Mouse (Mus musculus) embryonic facial prominence, embryonic 11.5 days (tissue): ENCODE data around the gene Kansl1. TPM values are rescaled to one million over a fixed set of nuclear protein-coding genes. Genes with fewer than 3 reads are reported as not detected.

Source experiments
- ATAC-seq: fragments of 200-750 bp; cut with Nextera tagmentation; replicated peaks from 2 replicates; pipeline ENCODE4 v1.8.0; 2017; ENCODE audit warnings: low read depth; ENCODE audit not compliant: insufficient number of reproducible peaks, low FRiP score, low TSS enrichment
- DNase-seq: peaks from one replicate; pipeline ENCODE4 v3.0.0-alpha.2; 2015; ENCODE audit warnings: low spot score
- H3K27ac ChIP-seq: fragments of 300-500 bp; sonication (generic); replicated peaks from 2 replicates; pipeline ENCODE4 v1.5.1; 2014; ENCODE audit warnings: mild to moderate bottlenecking, low read depth, low read length, control low read depth
- H3K27me3 ChIP-seq: fragments of 300-500 bp; sonication (generic); 2 replicates; pipeline ENCODE4 v1.6.1; 2014; ENCODE audit warnings: mild to moderate bottlenecking, low read length, moderate library complexity, mixed read lengths; ENCODE audit not compliant: control insufficient read depth, insufficient read depth
- H3K36me3 ChIP-seq: fragments of 300-500 bp; sonication (generic); replicated peaks from 2 replicates; pipeline ENCODE4 v1.6.1; 2014; ENCODE audit warnings: low read depth, mild to moderate bottlenecking, low read length, moderate library complexity, mixed read lengths; ENCODE audit not compliant: control insufficient read depth, insufficient read depth
- H3K4me1 ChIP-seq: fragments of 300-500 bp; sonication (generic); 2 replicates; pipeline ENCODE4 v1.6.1; 2014; ENCODE audit warnings: low read length, mixed read lengths; ENCODE audit not compliant: control insufficient read depth, insufficient read depth
- H3K4me2 ChIP-seq: fragments of 300-500 bp; sonication (generic); 2 replicates; pipeline ENCODE4 v1.6.1; 2014; ENCODE audit warnings: low read depth, mild to moderate bottlenecking, control low read depth, low read length, moderate library complexity
- H3K4me3 ChIP-seq: fragments of 300-500 bp; sonication (generic); 2 replicates; pipeline ENCODE4 v1.5.1; 2014; ENCODE audit warnings: low read depth, low read length, control low read depth
- H3K9ac ChIP-seq: fragments of 300-500 bp; sonication (generic); replicated peaks from 2 replicates; pipeline ENCODE4 v1.6.1; 2014; ENCODE audit warnings: mild to moderate bottlenecking, control low read depth, low read length
- H3K9me3 ChIP-seq: fragments of 300-500 bp; sonication (generic); replicated peaks from 2 replicates; pipeline ENCODE4 v1.6.1; 2016; ENCODE audit warnings: mild to moderate bottlenecking, low read length, inconsistent platforms, mixed read lengths; ENCODE audit not compliant: control insufficient read depth
- WGBS: fragments of 180-500 bp; shearing (Covaris S2); extraction: QIAGEN DNeasy Blood & Tissue Kit; methylation state at CpG from one replicate; pipeline ENCODE4 v1.1.7; 2014; 5-methylcytosine and 5-hydroxymethylcytosine counted together
- polyA plus RNA-seq: library from polyadenylated mRNA; unstranded; fragments of >200 nt; fragmentation: Nextera tagmentation; extraction: Ambion mirVana; gene quantifications from 2 replicates; pipeline ENCODE4 v1.2.1, GENCODE M21; 2014

Kansl1 gene
- polyA plus RNA-seq, 1 experiment from 2014 or later, result 33.3 TPM

DNA sequence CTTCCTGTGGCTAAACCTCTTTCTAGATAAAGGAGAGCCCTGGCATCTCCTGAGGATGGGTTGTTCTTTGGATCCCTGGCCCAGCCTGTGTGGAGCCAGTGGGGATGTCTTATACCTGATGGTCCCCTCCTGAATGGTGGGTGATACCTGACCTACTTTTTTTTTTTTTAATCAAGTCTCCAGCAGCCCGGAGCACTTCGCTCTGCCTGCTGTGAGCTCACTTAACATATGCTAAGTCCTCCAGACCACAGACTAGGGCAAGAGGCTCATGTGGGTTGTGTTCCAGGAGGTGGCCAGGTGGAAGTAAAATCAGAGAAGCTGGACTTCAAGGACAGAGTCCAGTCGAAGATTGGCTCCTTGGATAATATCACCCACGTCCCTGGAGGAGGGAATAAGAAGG lies 146.5 kb downstream of the Kansl1 start:
- 27% methylated on average over 4 of the region's 4 CpGs for WGBS
- Histone ChIP-seq H3K36me3 (no peaks in the 10 kb centered on the region), H3K9me3 (no peaks in the 10 kb centered on the region), H3K4me1 (no peaks in the 10 kb centered on the region; the same call in 1 of the 2 replicates), H3K4me3 (no peak overlapping the region), H3K4me2 (no peak overlapping the region), H3K9ac (no peak overlapping the region), H3K27me3 (no peaks in the 10 kb centered on the region), H3K27ac (no peak overlapping the region)
- ATAC-seq, result no peak
- no peak for DNase-seq

DNA sequence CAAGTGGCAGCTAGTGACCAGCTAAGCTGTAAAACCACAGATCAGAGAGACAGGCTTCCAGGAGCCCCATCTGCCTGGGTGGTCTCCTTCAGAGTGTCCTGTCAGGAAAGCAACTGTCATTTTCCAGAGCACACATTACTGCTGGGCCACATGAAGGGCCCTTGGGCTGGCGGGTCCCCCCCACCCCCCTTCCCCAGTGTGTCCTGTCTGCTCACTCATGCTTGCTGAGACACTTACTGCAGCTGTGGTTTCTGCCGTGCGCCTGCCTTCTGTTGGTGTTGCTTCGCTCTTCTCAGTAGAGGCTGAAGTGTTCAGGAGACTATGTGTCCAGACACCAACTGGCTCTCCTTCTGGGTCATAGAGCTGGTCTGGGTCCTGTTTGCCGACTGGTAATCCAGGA lies 148.2 kb downstream of the Kansl1 start:
- Histone ChIP-seq H3K9me3 (no peaks in the 10 kb centered on the region), H3K4me3 (no peak overlapping the region), H3K27me3 (no peaks in the 10 kb centered on the region), H3K36me3 (no peaks in the 10 kb centered on the region), H3K4me1 (no peaks in the 10 kb centered on the region; the same call in 1 of the 2 replicates), H3K9ac (no peak overlapping the region), H3K27ac (no peak overlapping the region), H3K4me2 (no peak overlapping the region)
- DNase-seq (no peak), ATAC-seq (no peak; the same call in 1 of the 2 replicates)
- 59% methylated on average over 5 of the region's 5 CpGs for WGBS

DNA sequence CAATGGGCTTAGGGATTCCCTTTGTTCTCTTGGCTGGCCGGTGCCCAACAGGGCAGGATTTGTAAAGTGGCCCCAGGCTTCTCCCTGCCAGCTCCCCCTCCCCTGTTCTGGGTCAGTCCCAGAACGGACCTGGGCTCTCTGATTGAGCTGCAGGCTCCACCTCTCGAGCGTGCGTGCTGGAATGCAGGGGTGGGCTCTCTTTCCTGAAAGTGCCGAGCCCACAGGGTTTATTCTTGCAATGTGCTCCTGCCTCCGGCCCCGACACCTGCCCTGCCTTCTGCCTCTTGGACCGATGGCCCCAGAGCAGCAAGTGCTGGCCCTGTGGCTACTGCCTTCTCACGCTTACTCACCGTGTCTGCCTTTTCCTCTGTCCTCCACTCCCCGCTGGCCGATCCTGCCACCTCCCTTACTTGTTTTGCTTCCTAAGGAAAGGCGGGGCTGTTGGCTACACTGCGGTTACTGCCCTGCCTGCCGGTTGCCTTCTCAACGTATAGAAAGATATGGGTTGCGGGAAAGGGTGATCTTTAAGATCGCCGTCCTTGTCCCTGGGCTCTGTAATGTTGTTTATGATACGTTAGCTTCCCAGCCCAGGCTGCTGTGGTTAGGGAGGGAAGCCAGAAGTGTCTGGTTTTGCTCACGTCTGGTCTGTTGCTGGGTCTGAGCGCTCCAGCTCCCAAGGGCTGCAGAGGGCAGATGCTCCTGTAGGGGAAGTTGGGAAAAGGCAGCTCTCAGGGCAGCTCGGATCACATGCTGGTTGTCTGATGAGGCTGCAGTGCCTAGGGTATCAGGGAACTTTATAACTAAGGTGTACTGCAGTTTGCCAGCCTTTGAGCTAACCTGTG lies 149.5 kb downstream of the Kansl1 start:
- under 1% methylated on average over 24 of the region's 24 CpGs for WGBS
- DNase-seq (peak; percentile 59), ATAC-seq (0 out of 2 replicates have a peak, but pooled peaks have one; percentile 63)
- H3K4me3 ChIP-seq, result peak overlapping the region; percentile 41
- no peaks in the 10 kb centered on the region for H3K9me3 ChIP-seq
- no peaks in the 10 kb centered on the region; the same call in 1 of the 2 replicates for H3K4me1 ChIP-seq
- peak overlapping the region; percentile 88 for H3K4me2 ChIP-seq
- no peaks in the 10 kb centered on the region for H3K27me3 ChIP-seq
- H3K27ac ChIP-seq, result no peak overlapping the region
- H3K9ac ChIP-seq, result peak overlapping the region; percentile 66
- H3K36me3 ChIP-seq, result no peaks in the 10 kb centered on the region

DNA sequence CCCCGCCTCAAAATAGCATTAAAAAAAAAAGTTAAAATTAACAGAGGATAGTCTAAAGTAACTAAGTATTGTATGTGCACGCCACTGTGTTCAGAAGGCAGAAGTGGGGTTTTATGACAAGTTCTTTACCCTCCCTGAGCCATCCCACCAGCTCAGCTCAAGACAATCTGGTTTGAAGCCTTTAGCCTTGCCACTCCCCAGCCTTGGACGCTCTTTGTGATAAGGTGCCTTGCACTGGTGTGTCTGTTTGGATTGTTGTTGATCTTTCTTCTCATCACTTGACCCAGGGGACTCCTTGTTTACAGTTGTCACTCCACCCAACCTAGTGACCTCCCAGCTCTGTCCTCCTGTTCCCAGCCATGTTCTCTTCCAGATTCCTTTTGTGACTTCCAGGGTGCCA lies 151.0 kb downstream of the Kansl1 start:
- 75% methylated on average over 3 of the region's 3 CpGs for WGBS
- H3K27me3 ChIP-seq, result no peaks in the 10 kb centered on the region

DNA sequence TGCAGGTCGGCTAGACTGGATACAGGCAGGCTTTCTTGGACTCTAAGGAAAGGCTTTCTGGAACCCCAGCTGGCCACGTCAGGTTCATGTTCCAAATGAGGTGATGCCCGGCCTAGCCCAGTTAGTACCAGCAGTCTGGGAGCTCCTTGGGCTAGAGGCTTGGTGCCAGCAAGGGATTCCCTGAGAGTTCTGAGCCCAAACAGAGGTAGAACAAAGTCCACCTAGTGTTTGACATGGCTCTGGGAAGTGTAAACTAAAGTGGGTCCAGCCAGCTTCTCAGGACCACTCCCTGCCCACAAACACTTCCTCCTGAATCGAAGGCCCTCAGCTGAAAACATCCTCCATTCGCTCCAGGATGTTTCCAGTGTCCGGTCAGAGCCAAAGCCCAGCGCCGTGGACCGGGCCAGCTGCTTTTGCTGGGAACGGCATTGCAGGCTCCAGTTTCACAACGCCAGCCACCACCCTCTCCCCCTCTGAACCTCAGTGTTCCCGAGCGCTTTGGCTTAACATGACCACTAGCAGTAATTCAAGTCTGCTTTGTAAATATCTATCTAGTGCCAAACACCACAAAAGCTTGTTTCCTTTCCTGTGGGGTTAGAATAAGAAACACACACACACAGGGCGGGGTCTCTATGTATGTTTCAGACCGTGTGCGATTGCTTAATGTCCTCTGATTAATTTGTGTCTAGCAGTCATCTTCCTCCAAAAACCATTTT lies 151.8 kb downstream of the Kansl1 start:
- H3K27ac ChIP-seq, result no peak overlapping the region
- H3K4me2 ChIP-seq, result no peak overlapping the region
- no peak overlapping the region for H3K9ac ChIP-seq
- no peak overlapping the region for H3K4me3 ChIP-seq
- no peaks in the 10 kb centered on the region; the same call in 1 of the 2 replicates for H3K4me1 ChIP-seq
- WGBS, result 74% methylated on average over 16 of the region's 16 CpGs
- DNase-seq, result no peak
- no peaks in the 10 kb centered on the region for H3K9me3 ChIP-seq
- H3K27me3 ChIP-seq, result no peaks in the 10 kb centered on the region
- H3K36me3 ChIP-seq, result no peaks in the 10 kb centered on the region
- no peak for ATAC-seq

More for the DNA sequence above, 151.0 kb downstream of the Kansl1 start:
- DNase-seq (no peak), ATAC-seq (no peak)
- Histone ChIP-seq H3K4me1 (no peaks in the 10 kb centered on the region; the same call in 1 of the 2 replicates), H3K4me3 (no peak overlapping the region), H3K27ac (no peak overlapping the region), H3K4me2 (no peak overlapping the region), H3K9me3 (no peaks in the 10 kb centered on the region), H3K36me3 (no peaks in the 10 kb centered on the region), H3K9ac (no peak overlapping the region)

DNA sequence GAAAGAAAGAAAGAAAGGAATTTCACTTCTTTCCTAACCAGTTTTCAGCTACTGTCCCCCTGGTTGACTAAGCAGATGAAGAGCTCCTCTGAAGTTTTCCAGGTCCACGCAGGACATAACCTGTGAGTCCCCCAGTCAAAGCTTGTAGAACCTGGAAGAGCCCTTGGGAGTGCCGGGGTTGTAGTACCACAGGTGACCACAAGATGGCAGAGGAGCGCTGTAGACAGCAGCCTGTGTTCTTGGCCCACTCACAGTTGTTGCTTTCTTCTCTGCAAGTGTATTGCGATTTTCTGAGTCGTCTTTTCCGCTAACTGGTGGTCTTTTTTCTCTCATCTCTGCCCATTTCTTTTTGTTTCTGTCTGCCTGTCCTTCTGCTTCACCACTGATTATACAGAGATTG lies 153.0 kb downstream of the Kansl1 start:
- DNase-seq (peak; percentile 92), ATAC-seq (no peak)
- 10% methylated on average over 6 of the region's 6 CpGs for WGBS
- Histone ChIP-seq H3K4me3 (no peak overlapping the region), H3K4me1 (no peaks in the 10 kb centered on the region; the same call in 1 of the 2 replicates), H3K27ac (no peak overlapping the region), H3K27me3 (no peaks in the 10 kb centered on the region), H3K9me3 (no peaks in the 10 kb centered on the region), H3K36me3 (no peaks in the 10 kb centered on the region), H3K9ac (no peak overlapping the region), H3K4me2 (no peak overlapping the region)

DNA sequence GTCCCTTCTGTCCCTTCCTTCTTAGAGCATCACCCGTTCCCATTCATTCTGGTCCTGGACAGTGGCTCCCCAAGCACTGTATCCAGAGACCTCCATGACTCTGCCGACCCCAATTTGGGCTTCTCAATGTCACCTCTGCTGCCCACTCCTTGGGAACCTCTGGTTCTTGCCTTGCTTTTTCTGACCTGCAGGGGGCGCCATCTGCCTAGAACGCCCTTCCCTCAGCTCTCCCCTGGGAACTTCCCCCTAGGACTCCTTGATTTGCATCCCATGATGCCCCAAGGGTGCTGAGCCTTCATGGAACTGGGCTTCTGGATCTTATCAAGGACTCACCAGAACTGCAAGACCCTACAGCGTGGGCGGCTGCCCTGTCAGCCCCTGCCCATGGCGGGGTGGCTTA lies 157.0 kb downstream of the Kansl1 start:
- Histone ChIP-seq H3K4me3 (no peak overlapping the region), H3K4me2 (no peak overlapping the region), H3K9me3 (no peaks in the 10 kb centered on the region), H3K27ac (no peak overlapping the region), H3K9ac (no peak overlapping the region), H3K36me3 (no peaks in the 10 kb centered on the region), H3K27me3 (peaks cover 4% of the 10 kb centered on the region), H3K4me1 (no peaks in the 10 kb centered on the region)
- WGBS, result 72% methylated on average over 7 of the region's 7 CpGs
- no peak for ATAC-seq
- no peak for DNase-seq
